Comparison of ENCODE assay signal across 8 mouse cellular contexts in the genomic region with DNA sequence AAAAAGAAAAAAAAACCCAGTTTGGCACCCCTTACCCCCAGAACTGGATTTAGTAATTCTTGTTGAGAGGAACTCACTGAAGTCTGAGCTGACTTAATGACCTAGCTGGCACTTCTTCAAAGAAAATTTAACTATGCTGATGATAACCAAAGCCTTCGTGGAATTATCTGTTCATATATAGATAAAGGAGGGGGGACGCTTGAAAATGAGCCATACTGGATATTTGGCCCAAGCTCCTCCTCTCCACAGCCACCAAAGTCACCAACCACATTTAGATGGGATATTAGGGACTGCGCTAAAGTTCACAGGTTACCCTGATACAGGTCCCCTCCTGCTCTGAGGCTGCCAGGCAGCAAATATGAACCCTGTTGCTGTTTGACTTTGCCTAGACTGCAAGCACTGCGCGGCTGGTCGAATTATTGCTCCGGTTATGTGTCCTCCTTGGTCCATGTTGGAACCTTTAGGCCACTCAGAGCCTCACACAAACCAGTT. TPM values are rescaled to one million over a fixed set of nuclear protein-coding genes. Genes with fewer than 3 reads are reported as not detected.
A peak's percentile ranks its signal among the peaks of the same experiment; 100 is the strongest.
DNase-seq lines count a peak whose midpoint lies in the region; ATAC-seq and TF ChIP-seq lines count a peak whose summit lies in the region.

No protein-coding gene starts in this region.

- no peaks in the 10 kb centered on the region for H3K27me3 ChIP-seq in heart, adult 2 months (ENCODE audit: control insufficient read depth, insufficient read depth, low read length)
- peaks cover 26% of the 10 kb centered on the region for H3K27me3 ChIP-seq in limb, embryonic 13.5 days
- H3K27me3 ChIP-seq in cerebellum, adult 2 months (ENCODE audit: control insufficient read depth, insufficient read depth, low read length): no peaks in the 10 kb centered on the region

- no peak for TF ChIP-seq POLR2A in heart, adult 2 months (IDR thresholded peaks at IDR 0.05; ENCODE audit: insufficient read depth, low read depth, low read length)
- TF ChIP-seq POLR2A in cerebellum, adult 2 months (IDR thresholded peaks at IDR 0.05; ENCODE audit: borderline replicate concordance, insufficient read depth, low read length): no peak

- no peaks in the 10 kb centered on the region for H3K9me3 ChIP-seq in limb, embryonic 13.5 days

- WGBS in heart, adult 2 months: 44% methylated on average over 7 of the region's 7 CpGs
- WGBS in limb, embryonic 13.5 days: 58% methylated on average over 7 of the region's 7 CpGs
- 49% methylated on average over 7 of the region's 7 CpGs for WGBS in cerebellum, adult 2 months

- H3K4me3 ChIP-seq in heart, adult 2 months: peak overlapping the region; percentile 56
- peak overlapping the region; percentile 49 for H3K4me3 ChIP-seq in limb, embryonic 13.5 days
- H3K4me3 ChIP-seq in cerebellum, adult 2 months (replicated peaks; ENCODE audit: insufficient read depth, low read depth, low read length): no peak overlapping the region

- H3K9ac ChIP-seq in heart, adult 2 months (ENCODE audit: low read depth, low read length): peak overlapping the region; percentile 29; the same call in 1 of the 2 replicates
- peak overlapping the region; percentile 59; the same call in 1 of the 2 replicates for H3K9ac ChIP-seq in limb, embryonic 13.5 days

- peak overlapping the region; percentile 77 for H3K27ac ChIP-seq in heart, adult 2 months
- H3K27ac ChIP-seq in limb, embryonic 13.5 days: no peak overlapping the region
- no peak overlapping the region for H3K27ac ChIP-seq in cerebellum, adult 2 months (ENCODE audit: insufficient read depth, low read length)

- peak overlapping the region; percentile 77 for H3K4me2 ChIP-seq in limb, embryonic 13.5 days (replicated peaks)

- TF ChIP-seq EP300 in heart, adult 2 months (IDR thresholded peaks at IDR 0.05; ENCODE audit: insufficient read depth, low read depth, low read length): no peak

- no peak for ATAC-seq in limb, embryonic 13.5 days (ENCODE audit: low FRiP score, low read depth)

- 0 out of 2 replicates have a peak, but pooled peaks cover 1% of the 10 kb centered on the region for H3K79me2 ChIP-seq in heart, adult 2 months (replicated peaks; ENCODE audit: control insufficient read depth, insufficient read depth, low read length)

- DNase-seq in heart, adult 2 months: no peak
- no peak for DNase-seq in heart, adult 8-10 months (ENCODE audit: low spot score)
- DNase-seq in thymus, postnatal 4 days: peak; percentile 48
- DNase-seq in thymus, postnatal 14 days: no peak
- DNase-seq in cerebellum, adult 18-20 months: no peak
- no peak for DNase-seq in left cerebral cortex, adult 8-10 months (ENCODE audit: low spot score in 2 of 2)
- no peak for DNase-seq in cerebellum, adult 2 months

- no peaks in the 10 kb centered on the region; the same call in none of the 2 replicates for H3K4me1 ChIP-seq in heart, adult 2 months (ENCODE audit: control insufficient read depth, insufficient read depth, low read length)
- H3K4me1 ChIP-seq in limb, embryonic 13.5 days: peaks cover 4% of the 10 kb centered on the region; the same call in 1 of the 2 replicates
- H3K4me1 ChIP-seq in cerebellum, adult 2 months (ENCODE audit: control insufficient read depth, insufficient read depth, low read length): no peaks in the 10 kb centered on the region

- H3K36me3 ChIP-seq in heart, adult 2 months (ENCODE audit: control insufficient read depth, insufficient read depth, low read length): no peaks in the 10 kb centered on the region
- no peaks in the 10 kb centered on the region for H3K36me3 ChIP-seq in limb, embryonic 13.5 days

- intact Hi-C loops in heart, adult 2 months (cut with DNase I): loop anchor here (5.0 kb wide), 1 partner anchor 33 kb away; no protein-coding TSS in a partner anchor

- no peak for TF ChIP-seq CTCF in heart, adult 2 months (IDR thresholded peaks at IDR 0.05)
- no peak for TF ChIP-seq CTCF in cerebellum, adult 2 months (IDR thresholded peaks at IDR 0.05; ENCODE audit: borderline replicate concordance, insufficient read depth, low read depth, low read length)

RNA-seq across cellular contexts. Expression of gene Cd44, which starts 1.2 kb away (rescaled TPM):
- total RNA-seq in heart, adult 2 months (2021): 10 to 100 TPM in 1 of 2 experiments, 1 to 10 TPM in 1; 8.4 to 10.8 TPM
- polyA plus RNA-seq in heart, adult 2 months (2012; rRNA removed): 9.1 and 10.4 TPM in 2 replicates
- total RNA-seq in heart, adult 8-10 months (2022): 1 to 10 TPM; 5.6 to 9.5 (median 6.8) TPM
- polyA plus RNA-seq in limb, embryonic 13.5 days (2015; fragmentation: Nextera tagmentation; extraction: Ambion mirVana): 11.7 and 13.0 TPM in 2 replicates
- 1 to 10 TPM; 3.8 to 9.0 (median 5.8) TPM for total RNA-seq in left cerebral cortex, adult 8-10 months (2022)
- 4.1 and 4.5 TPM in 2 replicates for polyA plus RNA-seq in cerebellum, adult 2 months (2012; rRNA removed)
